Mouse (Mus musculus) liver, embryonic 16.5 days (tissue): ENCODE measurements around the gene Gm10320. TPM values are rescaled to one million over a fixed set of nuclear protein-coding genes. Genes with fewer than 3 reads are reported as not detected.

Source experiments
- ATAC-seq: fragments of 200-750 bp; cut with Nextera tagmentation; 2 replicates; pipeline ENCODE4 v1.8.0; 2017; ENCODE audit warnings: low read depth, mild to moderate bottlenecking, moderate number of reproducible peaks, moderate library complexity
- H3K27ac ChIP-seq: fragments of 300-500 bp; sonication (generic); 2 replicates; pipeline ENCODE4 v1.5.1; 2014; ENCODE audit warnings: mild to moderate bottlenecking, low read length
- H3K27me3 ChIP-seq: fragments of 300-500 bp; sonication (generic); 2 replicates; pipeline ENCODE4 v1.6.1; 2014; ENCODE audit warnings: low read depth, low read length, mixed read lengths; ENCODE audit not compliant: control insufficient read depth, insufficient read depth
- H3K36me3 ChIP-seq: fragments of 300-500 bp; sonication (generic); 2 replicates; pipeline ENCODE4 v1.6.1; 2014; ENCODE audit warnings: mild to moderate bottlenecking; ENCODE audit not compliant: control insufficient read depth, insufficient read depth
- H3K4me1 ChIP-seq: fragments of 300-500 bp; sonication (generic); 2 replicates; pipeline ENCODE4 v1.6.1; 2014; ENCODE audit warnings: low read depth, low read length, mixed read lengths; ENCODE audit not compliant: control insufficient read depth
- H3K4me2 ChIP-seq: fragments of 300-500 bp; sonication (generic); 2 replicates; pipeline ENCODE4 v1.6.1; 2014; ENCODE audit warnings: low read depth, low read length, mixed read lengths
- H3K4me3 ChIP-seq: fragments of 300-500 bp; sonication (generic); 2 replicates; pipeline ENCODE4 v1.5.1; 2014; ENCODE audit warnings: low read depth, mild to moderate bottlenecking, low read length
- H3K9ac ChIP-seq: fragments of 300-500 bp; sonication (generic); 2 replicates; pipeline ENCODE4 v1.6.1; 2014; ENCODE audit warnings: low read depth, low read length
- H3K9me3 ChIP-seq: fragments of 300-500 bp; sonication (generic); replicated peaks from 2 replicates; pipeline ENCODE4 v1.6.1; 2016; ENCODE audit warnings: low read length; ENCODE audit not compliant: control insufficient read depth
- WGBS: fragments of 180-500 bp; shearing (Covaris S2); extraction: QIAGEN DNeasy Blood & Tissue Kit; methylation state at CpG from one replicate; pipeline ENCODE4 v1.1.7; 2014; ENCODE audit not compliant: insufficient replicate concordance; 5-methylcytosine and 5-hydroxymethylcytosine counted together
- polyA plus RNA-seq: library from polyadenylated mRNA; unstranded; fragments of >200 nt; fragmentation: Nextera tagmentation; extraction: Ambion mirVana; gene quantifications from 2 replicates; pipeline ENCODE4 v1.2.1, GENCODE M21; 2015

The Gm10320 gene
- polyA plus RNA-seq, 1 experiment from 2014 or later = 0.84 TPM

DNA sequence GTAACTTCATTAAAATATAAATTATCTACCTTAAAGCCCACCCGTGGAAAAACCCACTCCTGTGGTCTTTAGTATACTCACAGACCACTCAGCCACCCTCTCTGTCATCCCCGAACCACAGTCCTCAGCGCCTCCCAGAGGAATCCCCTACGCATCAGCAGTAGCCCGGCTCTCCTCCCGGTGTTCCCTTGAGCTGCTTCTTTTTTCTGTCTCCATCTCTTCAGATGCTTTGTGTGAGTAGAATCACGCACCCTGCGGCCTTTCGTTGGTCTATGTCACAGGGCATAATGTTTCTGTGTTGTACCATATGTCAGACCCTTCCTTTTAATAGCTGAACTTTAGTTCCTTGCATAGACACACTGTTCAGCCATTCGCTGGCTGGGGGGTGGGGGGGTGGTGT is 36.2 kb downstream of the Gm10320 start:
- whole genome bisulfite sequencing = 62% methylated on average over 10 of the region's 10 CpGs
- Histone ChIP-seq H3K9ac (no peak overlapping the region), H3K27me3 (no peaks in the 10 kb centered on the region), H3K27ac (no peak overlapping the region), H3K4me3 (no peak overlapping the region), H3K4me1 (no peaks in the 10 kb centered on the region), H3K4me2 (no peak overlapping the region), H3K9me3 (peaks cover 2% of the 10 kb centered on the region; the same call in 1 of the 2 replicates), H3K36me3 (no peaks in the 10 kb centered on the region)
- no peak for ATAC-seq

DNA sequence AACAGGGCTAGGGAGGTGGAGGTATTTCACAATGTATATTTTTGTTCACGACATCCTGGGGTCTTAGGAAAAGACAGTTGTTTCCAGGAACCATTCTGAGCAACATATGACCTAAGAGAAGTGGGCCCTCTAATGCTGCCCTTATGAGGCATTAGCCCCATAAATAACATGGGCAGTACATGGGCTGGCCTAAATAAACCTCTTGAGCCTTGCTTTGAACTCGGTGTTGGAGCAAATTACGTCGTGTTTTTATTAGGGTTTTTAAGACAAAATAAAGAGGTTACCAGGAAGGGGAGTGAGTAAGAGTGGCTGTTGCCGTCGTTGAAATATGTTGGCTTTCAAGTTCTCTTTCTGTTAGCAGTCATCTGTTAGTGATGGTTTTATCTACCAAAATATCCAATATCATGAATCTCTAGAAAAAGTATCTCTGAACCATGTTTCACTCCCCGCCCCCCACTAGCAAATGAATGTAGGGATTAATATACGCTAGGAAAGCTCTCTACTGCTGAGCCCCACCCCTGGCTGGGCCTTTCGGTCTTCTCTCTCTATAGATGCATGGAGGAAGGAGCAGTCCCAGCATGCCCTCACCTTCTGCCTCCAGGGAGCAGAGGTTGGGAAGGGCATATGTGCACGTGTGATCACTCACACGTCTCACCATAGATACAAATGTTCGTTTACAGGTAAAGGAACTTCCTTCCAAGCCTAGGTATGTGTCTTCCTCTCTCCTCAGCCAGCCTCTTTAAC is 37.4 kb downstream of the Gm10320 start:
- ATAC-seq = no peak
- Histone ChIP-seq H3K4me1 (no peaks in the 10 kb centered on the region), H3K9ac (no peak overlapping the region), H3K36me3 (no peaks in the 10 kb centered on the region), H3K4me3 (no peak overlapping the region), H3K27me3 (no peaks in the 10 kb centered on the region), H3K4me2 (no peak overlapping the region), H3K27ac (no peak overlapping the region), H3K9me3 (peaks cover 2% of the 10 kb centered on the region; the same call in 1 of the 2 replicates)
- 66% methylated on average over 12 of the region's 12 CpGs for WGBS

DNA sequence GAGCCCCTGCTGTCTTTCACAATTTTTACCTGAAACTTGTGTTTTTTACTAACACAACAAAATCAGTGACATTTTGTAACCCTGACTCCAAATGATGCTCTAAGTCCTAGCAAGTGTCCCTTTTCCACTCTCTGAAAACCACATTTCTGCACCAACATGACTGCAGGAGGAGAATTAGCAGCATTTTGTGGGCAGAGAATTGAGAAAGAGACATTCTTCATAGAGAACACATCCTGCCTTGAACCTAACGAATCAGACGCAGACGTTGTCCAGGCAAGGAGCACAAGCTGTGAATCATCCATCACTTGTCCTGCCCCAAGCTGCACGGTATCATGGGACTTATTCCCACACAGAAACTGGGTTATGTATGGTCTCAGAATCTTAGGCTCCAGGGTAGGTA is 38.7 kb downstream of the Gm10320 start:
- H3K36me3 ChIP-seq = no peaks in the 10 kb centered on the region
- H3K4me2 ChIP-seq = no peak overlapping the region
- no peak overlapping the region for H3K27ac ChIP-seq
- no peaks in the 10 kb centered on the region; the same call in 1 of the 2 replicates for H3K9me3 ChIP-seq
- H3K27me3 ChIP-seq = no peaks in the 10 kb centered on the region
- ATAC-seq = no peak
- no peak overlapping the region for H3K9ac ChIP-seq
- H3K4me3 ChIP-seq = no peak overlapping the region
- WGBS = 62% methylated on average over 4 of the region's 4 CpGs
- H3K4me1 ChIP-seq = no peaks in the 10 kb centered on the region

DNA sequence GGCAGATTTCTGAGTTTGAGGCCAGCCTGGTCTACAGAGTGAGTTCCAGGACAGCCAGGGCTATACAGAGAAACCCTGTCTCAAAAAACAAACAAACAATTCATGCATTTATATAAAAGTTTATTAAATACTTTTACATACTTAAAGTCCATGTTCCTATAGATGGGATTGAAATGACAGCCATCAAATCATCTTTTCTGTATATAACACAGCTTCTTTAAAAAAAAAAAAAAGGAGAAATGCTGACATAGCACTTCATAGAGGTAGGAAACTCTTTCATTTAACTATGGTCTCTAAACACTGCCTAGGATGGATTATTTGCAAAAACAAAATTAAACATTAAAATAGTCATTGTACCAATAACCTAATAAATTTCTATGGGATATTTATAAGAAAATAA is 43.1 kb downstream of the Gm10320 start:
- Histone ChIP-seq H3K27ac (no peak overlapping the region), H3K4me1 (no peaks in the 10 kb centered on the region), H3K4me3 (no peak overlapping the region), H3K36me3 (no peaks in the 10 kb centered on the region), H3K9ac (no peak overlapping the region), H3K9me3 (no peaks in the 10 kb centered on the region; the same call in 1 of the 2 replicates), H3K4me2 (no peak overlapping the region), H3K27me3 (no peaks in the 10 kb centered on the region)
- no peak for ATAC-seq

DNA sequence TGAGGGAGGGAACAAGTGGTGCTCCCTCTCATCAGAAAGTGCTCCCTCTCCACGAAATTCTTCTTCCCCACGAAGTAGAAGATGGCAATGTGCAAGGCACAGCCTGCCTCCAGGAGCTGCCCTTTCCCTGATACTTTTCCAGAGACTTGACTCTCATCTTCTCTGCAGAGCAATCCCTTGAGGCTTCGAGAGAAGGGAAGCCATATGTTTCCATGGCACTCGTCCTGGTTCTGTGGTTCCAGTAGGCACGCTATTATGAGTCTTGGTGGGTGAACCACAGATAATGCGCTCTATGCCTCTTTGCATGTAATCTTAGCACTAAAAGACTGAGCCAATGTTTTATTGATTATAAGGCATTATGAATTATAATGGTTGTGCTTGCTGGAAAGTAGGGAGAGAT is 44.1 kb downstream of the Gm10320 start:
- 54% methylated on average over 6 of the region's 6 CpGs for WGBS
- no peak for ATAC-seq
- Histone ChIP-seq H3K9me3 (no peaks in the 10 kb centered on the region; the same call in 1 of the 2 replicates), H3K4me1 (no peaks in the 10 kb centered on the region), H3K27me3 (no peaks in the 10 kb centered on the region), H3K4me3 (no peak overlapping the region), H3K9ac (no peak overlapping the region), H3K36me3 (no peaks in the 10 kb centered on the region), H3K27ac (no peak overlapping the region), H3K4me2 (no peak overlapping the region)

DNA sequence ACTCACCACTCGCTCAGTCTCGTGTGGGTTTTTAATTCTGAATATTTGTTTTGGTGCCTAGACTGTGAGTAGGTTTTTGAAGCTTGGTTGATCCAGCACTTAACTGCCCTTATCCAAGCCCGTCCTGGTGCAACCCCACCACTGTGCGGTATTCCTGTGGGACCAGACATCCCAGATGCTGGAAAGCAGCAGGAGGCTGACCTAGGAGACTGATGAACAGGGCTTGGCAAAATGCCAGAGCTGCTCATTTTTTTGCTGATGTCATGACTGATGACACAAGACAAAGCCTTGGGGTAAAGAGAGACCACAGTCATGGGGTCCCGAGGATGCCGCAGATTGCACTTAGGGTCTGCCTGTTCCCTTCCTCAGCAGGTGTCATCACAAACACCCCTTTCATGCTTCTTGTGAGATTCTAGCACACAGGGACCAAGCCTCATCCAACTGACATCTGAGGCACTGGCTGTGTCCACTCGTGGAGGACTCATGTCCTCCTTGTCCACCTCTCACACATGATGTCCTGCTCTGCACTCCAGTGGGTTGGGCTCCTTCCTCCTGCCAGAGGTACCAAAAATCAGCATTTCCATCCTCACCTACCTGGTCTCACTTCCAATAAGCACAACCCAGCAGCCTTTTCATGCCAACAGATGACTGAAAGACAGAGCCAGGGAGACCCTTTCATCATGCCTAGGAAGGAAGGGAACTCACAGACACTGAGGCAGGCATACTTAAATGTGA is 46.2 kb downstream of the Gm10320 start:
- no peak overlapping the region for H3K27ac ChIP-seq
- no peaks in the 10 kb centered on the region for H3K36me3 ChIP-seq
- no peaks in the 10 kb centered on the region for H3K27me3 ChIP-seq
- no peak overlapping the region for H3K4me2 ChIP-seq
- ATAC-seq = no peak
- no peaks in the 10 kb centered on the region for H3K9me3 ChIP-seq
- WGBS = 57% methylated on average over 7 of the region's 7 CpGs
- H3K4me3 ChIP-seq = no peak overlapping the region
- H3K9ac ChIP-seq = no peak overlapping the region
- no peaks in the 10 kb centered on the region for H3K4me1 ChIP-seq

DNA sequence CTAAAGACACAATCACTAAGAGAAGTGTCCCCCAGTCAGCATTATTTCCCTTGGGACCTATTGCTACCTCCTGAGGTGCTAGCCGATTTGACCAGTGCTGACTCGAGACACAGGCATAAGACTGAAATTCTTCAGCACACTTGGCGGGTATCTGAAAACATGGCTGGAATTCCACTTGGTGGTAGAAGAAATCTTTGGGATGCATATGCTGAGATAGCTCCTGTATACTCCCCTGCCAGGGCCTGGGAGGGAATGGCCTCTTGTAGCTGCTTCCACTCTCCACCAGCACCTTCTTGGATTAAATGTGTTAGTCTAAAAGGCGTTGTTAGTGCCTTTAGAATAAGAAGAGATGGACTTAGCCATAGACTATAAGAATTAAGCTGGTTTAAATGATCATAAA is 50.8 kb downstream of the Gm10320 start:
- H3K9me3 ChIP-seq = no peaks in the 10 kb centered on the region
- no peak overlapping the region for H3K4me3 ChIP-seq
- 72% methylated on average over 4 of the region's 4 CpGs for WGBS
- no peaks in the 10 kb centered on the region for H3K27me3 ChIP-seq
- H3K9ac ChIP-seq = no peak overlapping the region
- H3K36me3 ChIP-seq = no peaks in the 10 kb centered on the region
- H3K4me1 ChIP-seq = no peaks in the 10 kb centered on the region
- H3K4me2 ChIP-seq = no peak overlapping the region
- no peak for ATAC-seq
- H3K27ac ChIP-seq = no peak overlapping the region

DNA sequence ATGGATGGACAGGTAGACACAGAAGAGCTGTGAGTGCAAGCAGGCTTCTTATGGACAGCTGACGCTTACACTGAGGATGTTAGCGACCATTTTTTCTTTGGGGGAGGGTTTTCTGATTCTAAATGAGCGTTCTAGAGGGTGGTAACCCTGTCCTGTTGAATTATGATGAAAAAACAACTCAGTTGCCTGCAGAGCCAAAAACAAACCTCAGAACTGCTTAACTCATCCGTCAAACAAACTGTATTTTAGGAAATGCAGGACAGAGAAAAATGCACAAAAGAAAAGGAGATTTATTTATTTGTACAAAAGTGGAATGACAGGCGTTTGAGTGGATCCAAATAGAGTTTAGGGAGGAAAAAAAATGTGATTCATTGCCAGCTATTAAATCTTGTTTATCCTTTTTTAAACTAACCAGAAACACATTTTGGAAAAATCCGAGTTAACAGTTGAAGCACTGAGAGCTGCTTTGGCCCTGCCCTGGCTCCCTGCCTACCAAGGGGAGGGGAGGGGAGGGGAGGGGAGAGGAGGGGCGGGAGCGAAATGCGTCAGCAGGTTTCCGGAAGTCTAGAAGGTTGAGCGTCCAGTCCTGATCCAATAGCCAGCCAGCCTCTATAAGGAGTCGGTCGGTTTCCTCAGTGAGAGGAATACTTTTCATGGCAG is 51.4 kb downstream of the Gm10320 start:
- H3K9me3 ChIP-seq = no peaks in the 10 kb centered on the region
- 41% methylated on average over 13 of the region's 13 CpGs for WGBS
- no peak overlapping the region for H3K27ac ChIP-seq
- no peak overlapping the region for H3K4me2 ChIP-seq
- no peak for ATAC-seq
- no peaks in the 10 kb centered on the region for H3K4me1 ChIP-seq
- no peak overlapping the region for H3K4me3 ChIP-seq
- H3K9ac ChIP-seq = no peak overlapping the region
- no peaks in the 10 kb centered on the region for H3K27me3 ChIP-seq
- no peaks in the 10 kb centered on the region for H3K36me3 ChIP-seq
